11 mouse cellular contexts compared by ENCODE assay signal in the genomic region with DNA sequence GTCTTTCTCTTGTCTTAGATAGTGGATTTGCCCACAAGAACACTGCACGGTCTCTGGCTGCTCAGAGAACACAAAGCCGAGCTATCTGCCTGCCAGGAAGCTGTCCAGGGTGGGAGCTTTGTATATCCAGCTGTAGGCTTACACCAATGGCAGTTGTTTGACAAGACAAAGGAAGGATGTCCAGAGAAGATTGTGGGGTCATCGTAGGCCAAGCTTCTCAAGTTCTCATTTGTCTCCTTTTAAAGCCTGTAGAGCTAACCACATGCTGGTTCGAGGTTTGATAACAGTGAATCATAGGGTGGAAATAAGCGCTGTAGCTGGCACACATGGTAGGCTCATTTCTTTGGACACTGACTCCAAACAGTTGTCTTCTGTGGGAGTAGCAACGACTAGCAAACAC. TPM values are rescaled to one million over a fixed set of nuclear protein-coding genes. Genes with fewer than 3 reads are reported as not detected.
DNase-seq lines count a peak whose midpoint lies in the region; ATAC-seq and TF ChIP-seq lines count a peak whose summit lies in the region.
"Had no signal": no experiment of that assay in that cellular context is flagged by ENCODE, and none has a peak within 500 bp of the region (broad histone marks: within the 10 kb centered on the region; RNA-seq: fewer than 3 reads in every experiment).

No protein-coding gene starts in this region.

- no peaks in the 10 kb centered on the region for H3K27me3 ChIP-seq in kidney, postnatal 0 days (ENCODE audit: insufficient read depth, low read length)
- H3K27me3 ChIP-seq in kidney, embryonic 15.5 days = no peaks in the 10 kb centered on the region
- H3K27me3 ChIP-seq in liver, embryonic 13.5 days = no peaks in the 10 kb centered on the region
- no peaks in the 10 kb centered on the region for H3K27me3 ChIP-seq in midbrain, postnatal 0 days (ENCODE audit: insufficient read depth, low read length)

- no peak for TF ChIP-seq CTCF in kidney, postnatal 0 days (IDR thresholded peaks at IDR 0.05; ENCODE audit: low read depth)
- no peak for TF ChIP-seq CTCF in midbrain, postnatal 0 days (IDR thresholded peaks at IDR 0.05)

- peak; percentile 45 for DNase-seq in kidney, postnatal 0 days (ENCODE audit: low spot score)
- DNase-seq in embryo, embryonic 10 days (ENCODE audit: low spot score) = peak; percentile 73
- peak; percentile 5 for DNase-seq in liver, embryonic 13.5 days
- peak; percentile 23 for DNase-seq in midbrain, postnatal 0 days (ENCODE audit: low spot score)
- no peak for DNase-seq in right cerebral cortex, postnatal 36 days (ENCODE audit: low spot score in 2 of 2)
- no peak for DNase-seq in thymus, postnatal 0 days (ENCODE audit: low spot score)
- DNase-seq in frontal cortex, postnatal 36 days (ENCODE audit: low spot score in 2 of 2) = no peak
- DNase-seq: cerebellum, adult 11-12 months; kidney, adult 11 months had no signal

- no peaks in the 10 kb centered on the region for H3K36me3 ChIP-seq in kidney, postnatal 0 days (ENCODE audit: insufficient read depth, low read length)
- no peaks in the 10 kb centered on the region for H3K36me3 ChIP-seq in kidney, embryonic 15.5 days
- H3K36me3 ChIP-seq in liver, embryonic 13.5 days = no peaks in the 10 kb centered on the region
- H3K36me3 ChIP-seq in midbrain, postnatal 0 days (ENCODE audit: insufficient read depth, low read length) = no peaks in the 10 kb centered on the region
- H3K36me3 ChIP-seq: forebrain, embryonic 12.5 days had no signal

- no peak overlapping the region for H3K27ac ChIP-seq in kidney, postnatal 0 days
- H3K27ac ChIP-seq in kidney, embryonic 15.5 days = no peak overlapping the region
- no peak overlapping the region for H3K27ac ChIP-seq in liver, embryonic 13.5 days
- no peak overlapping the region for H3K27ac ChIP-seq in midbrain, postnatal 0 days (ENCODE audit: low read depth, low read length)
- H3K27ac ChIP-seq: forebrain, embryonic 12.5 days had no signal

- no peaks in the 10 kb centered on the region for H3K9me3 ChIP-seq in kidney, postnatal 0 days (replicated peaks; ENCODE audit: low read length)
- no peaks in the 10 kb centered on the region for H3K9me3 ChIP-seq in kidney, embryonic 15.5 days (replicated peaks)
- H3K9me3 ChIP-seq in liver, embryonic 13.5 days (replicated peaks) = no peaks in the 10 kb centered on the region
- no peaks in the 10 kb centered on the region for H3K9me3 ChIP-seq in midbrain, postnatal 0 days (ENCODE audit: low read length)
- H3K9me3 ChIP-seq: forebrain, embryonic 12.5 days had no signal

- 26% methylated on average over 6 of the region's 6 CpGs for WGBS in kidney, postnatal 0 days
- 37% methylated on average over 6 of the region's 6 CpGs for WGBS in kidney, embryonic 15.5 days
- 11% methylated on average over 6 of the region's 6 CpGs for WGBS in liver, embryonic 13.5 days (ENCODE audit: insufficient replicate concordance)
- 9% methylated on average over 6 of the region's 6 CpGs for WGBS in midbrain, postnatal 0 days

- ATAC-seq in kidney, postnatal 0 days (replicated peaks; ENCODE audit: low FRiP score, low read depth) = no peak
- ATAC-seq in kidney, embryonic 15.5 days (replicated peaks; ENCODE audit: low FRiP score) = no peak; the same call in 1 of the 2 replicates
- ATAC-seq in liver, embryonic 13.5 days (ENCODE audit: low read depth) = peak; percentile 69
- no peak; the same call in 1 of the 2 replicates for ATAC-seq in midbrain, postnatal 0 days (ENCODE audit: low FRiP score)

- no peaks in the 10 kb centered on the region for H3K4me1 ChIP-seq in kidney, postnatal 0 days (replicated peaks; ENCODE audit: insufficient read depth, low read length)
- no peaks in the 10 kb centered on the region for H3K4me1 ChIP-seq in kidney, embryonic 15.5 days
- no peaks in the 10 kb centered on the region for H3K4me1 ChIP-seq in liver, embryonic 13.5 days (replicated peaks)
- no peaks in the 10 kb centered on the region for H3K4me1 ChIP-seq in midbrain, postnatal 0 days (ENCODE audit: insufficient read depth, low read length)

- no peak overlapping the region for H3K9ac ChIP-seq in kidney, postnatal 0 days (ENCODE audit: low read depth, low read length)
- H3K9ac ChIP-seq in kidney, embryonic 15.5 days = no peak overlapping the region
- no peak overlapping the region for H3K9ac ChIP-seq in liver, embryonic 13.5 days
- H3K9ac ChIP-seq in midbrain, postnatal 0 days (replicated peaks; ENCODE audit: low read length, poor library complexity, severe bottlenecking) = no peak overlapping the region
- H3K9ac ChIP-seq: forebrain, embryonic 12.5 days had no signal

- H3K4me2 ChIP-seq in kidney, postnatal 0 days (ENCODE audit: low read length) = no peak overlapping the region
- H3K4me2 ChIP-seq in kidney, embryonic 15.5 days = no peak overlapping the region
- no peak overlapping the region for H3K4me2 ChIP-seq in liver, embryonic 13.5 days
- no peak overlapping the region for H3K4me2 ChIP-seq in midbrain, postnatal 0 days (ENCODE audit: low read depth, low read length, poor library complexity, severe bottlenecking)
- H3K4me2 ChIP-seq: forebrain, embryonic 12.5 days had no signal

- H3K4me3 ChIP-seq in kidney, postnatal 0 days (replicated peaks; ENCODE audit: low read depth, low read length) = no peak overlapping the region
- H3K4me3 ChIP-seq in kidney, embryonic 15.5 days (replicated peaks) = no peak overlapping the region
- no peak overlapping the region for H3K4me3 ChIP-seq in liver, embryonic 13.5 days (replicated peaks)
- no peak overlapping the region for H3K4me3 ChIP-seq in midbrain, postnatal 0 days (ENCODE audit: low read depth, low read length)
- H3K4me3 ChIP-seq: forebrain, embryonic 12.5 days had no signal

RNA-seq across cellular contexts. Expression of a gene that starts 24.5 kb away (rescaled TPM):
- 3.1 and 3.7 TPM in 2 replicates for polyA plus RNA-seq in kidney, postnatal 0 days (2015; fragmentation: Nextera tagmentation; extraction: Ambion mirVana)
- polyA plus RNA-seq in kidney, embryonic 15.5 days (2015; fragmentation: Nextera tagmentation; extraction: Ambion mirVana) = 3.9 and 5.4 TPM in 2 replicates
- polyA plus RNA-seq in liver, embryonic 13.5 days (2015; fragmentation: Nextera tagmentation; extraction: Ambion mirVana) = 1.5 TPM in 2 replicates
- 5.5 and 7.7 TPM in 2 replicates for total RNA-seq in midbrain, postnatal 0 days (2014; rRNA removed)
- polyA plus RNA-seq in midbrain, postnatal 0 days (2015; fragmentation: Nextera tagmentation; extraction: Ambion mirVana) = 1.0 TPM in 2 replicates
- polyA plus RNA-seq in thymus, postnatal 0 days (2015; fragmentation: Nextera tagmentation; extraction: Ambion mirVana) = 2.4 and 2.5 TPM in 2 replicates

Comparison
In these comparisons a context has a peak if more than half of its experiments do, and no peak if none do; other contexts are left out.
1. DNase-seq: peak in kidney, postnatal 0 days (single experiment), embryo, embryonic 10 days (single experiment), liver, embryonic 13.5 days (single experiment) and midbrain, postnatal 0 days (single experiment); none in right cerebral cortex, postnatal 36 days (0 of 2), thymus, postnatal 0 days (single experiment) and frontal cortex, postnatal 36 days (0 of 2).